Mouse (Mus musculus) ES-E14 (cell line): ENCODE data around the gene Olfr128. TPM values are rescaled to one million over a fixed set of nuclear protein-coding genes. Genes with fewer than 3 reads are reported as not detected.
A peak's percentile ranks its signal among the peaks of the same experiment; 100 is the strongest.
"Not testable (repeated sequence)": the region's sequence is repeated elsewhere in the genome, so short reads cannot be mapped to it uniquely, and the experiment has no call there.

Source experiments
- DNase-seq: peaks from one replicate; pipeline ENCODE4 v3.0.0-alpha.2; 2013; ENCODE audit warnings: low read depth, low spot score
- H3K27ac ChIP-seq: 2 replicates; pipeline ENCODE4 v1.5.1; 2012; ENCODE audit warnings: low read depth, mild to moderate bottlenecking, low read length, moderate library complexity, mixed read lengths; ENCODE audit not compliant: poor library complexity, insufficient read depth, severe bottlenecking
- H3K36me3 ChIP-seq: 2 replicates; pipeline ENCODE4 v1.6.1; 2012; ENCODE audit warnings: mild to moderate bottlenecking, low read length, moderate library complexity, mixed read lengths; ENCODE audit not compliant: control insufficient read depth, poor library complexity, insufficient read depth, severe bottlenecking
- H3K4me1 ChIP-seq, 2 experiments: fragments of 150-350 bp in 1 of 2; sonication (generic) in 1 of 2; 2 replicates each; pipeline ENCODE4 v1.6.1; 2012; ENCODE audit warnings: low read length in 2 of 2, mild to moderate bottlenecking in 1 of 2, mixed read lengths in 1 of 2; ENCODE audit not compliant: control insufficient read depth in 2 of 2, insufficient read depth in 2 of 2, poor library complexity in 1 of 2
- H3K4me3 ChIP-seq, 2 experiments: fragments of 150-350 bp in 1 of 2; sonication (generic) in 1 of 2; 2 replicates each; pipeline ENCODE4 v1.5.1; 2012; ENCODE audit warnings: low read length in 2 of 2, low read depth in 1 of 2, mild to moderate bottlenecking in 1 of 2, mixed read lengths in 1 of 2; ENCODE audit not compliant: insufficient read depth in 1 of 2, poor library complexity in 1 of 2, severe bottlenecking in 1 of 2
- H3K9ac ChIP-seq: 2 replicates; pipeline ENCODE4 v1.6.1; 2012; ENCODE audit warnings: low read depth, mild to moderate bottlenecking, low read length, mixed read lengths; ENCODE audit not compliant: poor library complexity, insufficient read depth, severe bottlenecking
- H3K9me3 ChIP-seq: fragments of 150-350 bp; sonication (generic); 2 replicates; pipeline ENCODE4 v1.6.1; 2012; ENCODE audit warnings: low read depth, mild to moderate bottlenecking, low read length; ENCODE audit not compliant: control insufficient read depth, insufficient read depth
- CHD2 ChIP-seq: IDR thresholded peaks from 2 replicates; pipeline ENCODE4 v1.6.1; 2014; ENCODE audit warnings: mild to moderate bottlenecking, low read depth, low read length, inconsistent platforms
- HCFC1 ChIP-seq: IDR thresholded peaks from 2 replicates; pipeline ENCODE4 v1.6.1; 2012; ENCODE audit warnings: low read length, inconsistent platforms, borderline replicate concordance; ENCODE audit not compliant: insufficient read depth
- MAFK ChIP-seq: IDR thresholded peaks from 2 replicates; pipeline ENCODE4 v1.6.1; 2014; ENCODE audit warnings: mild to moderate bottlenecking, low read depth, low read length, inconsistent platforms; ENCODE audit not compliant: insufficient read depth
- ZC3H11A ChIP-seq: IDR thresholded peaks from 2 replicates; pipeline ENCODE4 v1.6.1; 2012; ENCODE audit warnings: low read depth, mild to moderate bottlenecking, inconsistent platforms, low read length, borderline replicate concordance
- ZNF384 ChIP-seq: IDR thresholded peaks from 2 replicates; pipeline ENCODE4 v1.6.1; 2012; ENCODE audit warnings: low read depth, low read length, inconsistent platforms
- in situ Hi-C, 2 experiments: fragments of 600-800 bp; cut with MboI; formaldehyde crosslinking; loops; one replicate each; pipeline ENCODE4 v1.15.1; 2025; ENCODE audit warnings: low sequenced_read_pairs in 2 of 2, inconsistent platforms in 1 of 2; ENCODE audit not compliant: unreplicated experiment in 2 of 2
- total RNA-seq: library from RNA; depleted of rRNA; stranded (reverse); fragments of 300-350 nt; gene quantifications from 2 replicates; pipeline ENCODE4 v1.2.3, GENCODE M21; 2012; rRNA removed

The Olfr128 gene
- not detected in 2 replicates for total RNA-seq

- TF ChIP-seq MAFK (no peak), HCFC1 (no peak), ZNF384 (no peak), ZC3H11A (no peak), CHD2 (no peak)
- DNase-seq, result no peak
- Histone ChIP-seq H3K4me1 (no peaks in the 10 kb centered on the region), H3K27ac (no peak within 1 kb of the TSS), H3K9me3 (no peaks in the 10 kb centered on the region), H3K36me3 (no peaks in the 10 kb centered on the region), H3K4me3 (no peak within 1 kb of the TSS), H3K9ac (no peak within 1 kb of the TSS)
- in situ Hi-C loops, result no loop called here
Observed at GRCm38 (mm10) chr17:37920248-37920647, at the start of gene Olfr128. TSS of gene Olfr128 (plus strand) at chr17:37920548.

GRCm38 (mm10) chr17:37873830-37874229 lies 46.5 kb upstream of the Olfr128 start:
- Histone ChIP-seq H3K9ac (no peak overlapping the region), H3K4me1 (no peaks in the 10 kb centered on the region), H3K9me3 (no peaks in the 10 kb centered on the region), H3K27ac (no peak overlapping the region), H3K36me3 (no peaks in the 10 kb centered on the region), H3K4me3 (no peak overlapping the region)
- in situ Hi-C loops, result no loop called here
- no peak for DNase-seq
- TF ChIP-seq MAFK (no peak), HCFC1 (no peak), ZC3H11A (no peak), ZNF384 (no peak), CHD2 (no peak)

- no peak within 1 kb of the TSS for H3K4me3 ChIP-seq
- H3K27ac ChIP-seq, result no peak within 1 kb of the TSS
- TF ChIP-seq ZC3H11A, result no peak
- in situ Hi-C loops, result no loop called here
- H3K9me3 ChIP-seq, result no peaks in the 10 kb centered on the region
- no peak within 1 kb of the TSS for H3K9ac ChIP-seq
- H3K36me3 ChIP-seq, result no peaks in the 10 kb centered on the region
- H3K4me1 ChIP-seq, result no peaks in the 10 kb centered on the region
- no peak for DNase-seq
Observed at GRCm38 (mm10) chr17:37900137-37900536, 20.2 kb upstream of the Olfr128 start, which contains the start of gene Olfr127. TSS of gene Olfr127 (plus strand) at chr17:37900437.

GRCm38 (mm10) chr17:37906821-37907220 lies 13.5 kb upstream of the Olfr128 start:
- H3K27ac ChIP-seq, H3K4me3 ChIP-seq, H3K9ac ChIP-seq, H3K36me3 ChIP-seq, H3K9me3 ChIP-seq, H3K4me1 ChIP-seq, in situ Hi-C loops: not testable (repeated sequence)
- peak; percentile 7 for DNase-seq

GRCm38 (mm10) chr17:37952979-37953378 lies 32.6 kb downstream of the Olfr128 start, which contains the start of gene Olfr761:
TSS of gene Olfr761 (minus strand) at chr17:37953079.
- in situ Hi-C loops, result no loop called here
- Histone ChIP-seq H3K9me3 (no peaks in the 10 kb centered on the region), H3K27ac (no peak within 1 kb of the TSS), H3K4me3 (no peak within 1 kb of the TSS), H3K36me3 (no peaks in the 10 kb centered on the region), H3K4me1 (no peaks in the 10 kb centered on the region), H3K9ac (no peak within 1 kb of the TSS)
- no peak for DNase-seq
- TF ChIP-seq ZNF384, result no peak
- TF ChIP-seq HCFC1, result no peak
